In genomic region chr8:105299962-105300361, GRCm38 (mm10) we compare ENCODE assay signal across 1 mouse cellular context.
A peak's percentile ranks its signal among the peaks of the same experiment; 100 is the strongest.
TF ChIP-seq lines count a peak whose summit lies in the region.

No protein-coding gene starts in this region.

TF ChIP-seq in MEL, 35 proteins besides CTCF, POLR2A, EP300 and RAD21:
- TF ChIP-seq MEF2A (IDR thresholded peaks at IDR 0.05; ENCODE audit: extremely low read depth, insufficient replicate concordance, low read depth, low read length, poor library complexity, severe bottlenecking), result no peak
- TF ChIP-seq NRF1 (IDR thresholded peaks at IDR 0.05; ENCODE audit: insufficient read depth, low read depth, low read length, poor library complexity, severe bottlenecking), result no peak
- TF ChIP-seq TBP (IDR thresholded peaks at IDR 0.05; ENCODE audit: low read depth, low read length), result no peak
- TF ChIP-seq MYB (IDR thresholded peaks at IDR 0.05; ENCODE audit: low read depth, low read length), result no peak
- no peak for TF ChIP-seq CHD2 (IDR thresholded peaks at IDR 0.05; ENCODE audit: low read length)
- no peak for TF ChIP-seq ZMIZ1 (IDR thresholded peaks at IDR 0.05; ENCODE audit: low read depth, low read length)
- TF ChIP-seq GATA1 (IDR thresholded peaks at IDR 0.05; ENCODE audit: low read depth, low read length), result peak; percentile 66
- no peak for TF ChIP-seq UBTF (IDR thresholded peaks at IDR 0.05; ENCODE audit: borderline replicate concordance, insufficient read depth, low read depth, low read length)
- TF ChIP-seq MAZ (IDR thresholded peaks at IDR 0.05; ENCODE audit: low read depth, low read length), result no peak
- TF ChIP-seq JUND (IDR thresholded peaks at IDR 0.05; ENCODE audit: low read depth, low read length), result no peak
- no peak; the same call in 1 of the 2 replicates for TF ChIP-seq SIN3A (IDR thresholded peaks at IDR 0.05; ENCODE audit: low read length)
- peak; percentile 42 for TF ChIP-seq TAL1 (IDR thresholded peaks at IDR 0.05; ENCODE audit: low read length)
- peak; percentile 17; the same call in 1 of the 2 replicates for TF ChIP-seq RCOR1 (IDR thresholded peaks at IDR 0.05; ENCODE audit: low read depth, low read length)
- no peak for TF ChIP-seq SMC3 (IDR thresholded peaks at IDR 0.05; ENCODE audit: low read depth, low read length)
- TF ChIP-seq ZNF384 (IDR thresholded peaks at IDR 0.05; ENCODE audit: low read depth, low read length), result no peak
- TF ChIP-seq USF2 (IDR thresholded peaks at IDR 0.05; ENCODE audit: borderline replicate concordance in 1 of 2, insufficient read depth in 1 of 2, low read depth in 1 of 2, low read length in 2 of 2), result no peak
- TF ChIP-seq TCF12 (IDR thresholded peaks at IDR 0.05; ENCODE audit: low read depth, low read length), result peak; percentile 74; the same call in 1 of the 2 replicates
- no peak for TF ChIP-seq ZKSCAN1 (IDR thresholded peaks at IDR 0.05; ENCODE audit: low read depth, low read length)
- no peak for TF ChIP-seq ELF1 (IDR thresholded peaks at IDR 0.05; ENCODE audit: low read depth, low read length)
- no peak for TF ChIP-seq MXI1 (IDR thresholded peaks at IDR 0.05; ENCODE audit: low read depth, low read length)
- no peak for TF ChIP-seq NELFE (IDR thresholded peaks at IDR 0.05; ENCODE audit: low read depth, low read length)
- no peak for TF ChIP-seq POLR2AphosphoS2 (IDR thresholded peaks at IDR 0.05; ENCODE audit: low read length)
- no peak for TF ChIP-seq HCFC1 (IDR thresholded peaks at IDR 0.05; ENCODE audit: low read depth, low read length)
- peak; percentile 15; the same call in 1 of the 2 replicates for TF ChIP-seq ETS1 (IDR thresholded peaks at IDR 0.05; ENCODE audit: low read depth, low read length)
- no peak for TF ChIP-seq E2F4 (IDR thresholded peaks at IDR 0.05; ENCODE audit: borderline replicate concordance, low read depth, low read length)
- TF ChIP-seq USF1 (IDR thresholded peaks at IDR 0.05; ENCODE audit: low read depth, low read length), result no peak
- TF ChIP-seq GABPA (IDR thresholded peaks at IDR 0.05; ENCODE audit: low read depth, low read length), result no peak
- TF ChIP-seq MYC (IDR thresholded peaks at IDR 0.05; ENCODE audit: low read depth, low read length), result no peak
- no peak for TF ChIP-seq MAFK (IDR thresholded peaks at IDR 0.05; ENCODE audit: borderline replicate concordance, low read depth, low read length)
- no peak for TF ChIP-seq MAX (IDR thresholded peaks at IDR 0.05; ENCODE audit: low read length)
- no peak for TF ChIP-seq ZC3H11A (IDR thresholded peaks at IDR 0.05; ENCODE audit: low read depth, low read length)
- TF ChIP-seq BHLHE40 (IDR thresholded peaks at IDR 0.05; ENCODE audit: borderline replicate concordance, low read depth, low read length), result no peak
- no peak for TF ChIP-seq POLR2AphosphoS5 (IDR thresholded peaks at IDR 0.05; ENCODE audit: borderline replicate concordance, low read depth, low read length)
- TF ChIP-seq KAT2A (conservative IDR thresholded peaks at IDR 0.05; ENCODE audit: low read depth, low read length), result no peak
- TF ChIP-seq CHD1 (IDR thresholded peaks at IDR 0.05; ENCODE audit: low read depth, low read length), result 0 out of 2 replicates have a peak, but pooled peaks have one; percentile 8
